Mouse (Mus musculus): Measurements from ENCODE around the gene Tm6sf2. TPM values are rescaled to one million over a fixed set of nuclear protein-coding genes. Genes with fewer than 3 reads are reported as not detected.

Gene Tm6sf2
- polyA plus RNA-seq (2017; shearing (Covaris generic)) = under 1 TPM in 1 of 2 experiments, not detected in 1; 0.30 TPM

DNA sequence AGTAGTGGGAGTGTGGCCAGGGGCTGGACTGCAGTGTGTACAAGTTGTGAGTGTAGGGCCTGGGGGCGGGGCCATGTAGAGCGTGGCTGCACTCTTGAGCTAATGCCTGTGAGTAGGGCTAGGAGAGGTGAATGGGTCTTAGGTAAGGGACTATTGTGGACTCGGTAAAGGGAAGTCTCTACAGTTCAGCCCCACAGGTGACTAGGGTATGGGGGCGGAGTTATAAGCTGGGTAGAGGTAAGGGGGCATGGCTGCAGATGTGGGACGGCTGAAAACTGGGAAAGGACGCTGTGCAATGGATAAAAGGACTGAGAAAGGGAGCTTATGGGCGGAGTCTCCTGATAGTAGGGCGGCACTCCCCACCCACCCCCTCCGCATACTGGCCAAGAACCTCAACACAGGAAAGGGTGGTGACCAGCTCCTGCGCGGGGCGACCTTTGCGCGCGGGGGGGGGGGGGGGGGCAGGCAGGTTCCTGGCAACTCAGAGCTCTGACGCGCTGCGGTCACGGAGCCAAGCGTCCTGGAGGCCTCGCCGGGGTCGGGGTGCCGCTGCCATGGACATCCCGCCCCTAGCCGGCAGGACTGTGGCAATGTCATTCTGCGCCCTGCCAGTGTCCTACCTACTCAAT lies at the start of gene Tm6sf2:
Gene Tm6sf2, plus strand, starts transcription at position 484 of the 629 bp plus-strand sequence.

DNA sequence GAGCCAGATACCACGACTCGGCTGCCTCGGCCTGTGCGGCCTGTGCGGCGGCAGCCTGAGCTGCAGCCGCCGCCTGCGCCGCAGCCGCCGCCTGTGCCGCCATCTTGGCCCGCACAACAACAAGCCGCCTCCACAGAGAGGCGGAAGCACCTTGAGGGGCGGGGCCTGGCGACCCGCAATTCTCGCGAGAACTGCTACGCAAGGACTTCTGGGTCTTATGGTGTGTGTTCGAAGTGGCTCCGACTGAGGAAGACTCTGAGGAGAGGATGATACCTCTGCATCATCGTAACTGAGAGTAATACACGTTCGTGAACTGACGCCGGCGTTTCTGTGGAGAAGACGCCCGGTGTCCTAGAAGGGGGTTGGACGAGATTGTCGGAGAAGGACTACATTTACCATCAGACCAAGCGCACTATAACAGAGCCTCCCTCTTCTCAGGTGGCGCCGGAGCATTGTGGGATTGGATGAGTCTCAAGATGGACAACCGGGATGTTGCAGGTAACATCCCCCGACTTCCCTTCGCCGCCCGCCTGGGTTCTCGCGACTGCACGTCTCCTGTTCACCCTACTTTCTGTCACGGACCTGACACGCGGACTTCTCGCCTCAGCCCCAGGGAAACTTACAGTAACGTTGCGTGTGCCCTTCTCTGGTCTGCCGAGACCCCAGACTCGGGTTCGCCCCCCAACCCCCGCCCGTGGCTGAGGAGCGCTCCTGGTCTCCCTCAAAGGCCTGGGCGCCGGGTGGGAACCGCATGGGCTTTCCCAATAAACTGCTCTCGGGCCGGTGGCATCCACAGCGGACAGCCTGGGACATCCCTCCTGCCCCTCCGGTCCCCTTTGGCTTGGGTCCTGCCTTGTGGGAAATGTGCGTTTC lies 29.9 kb upstream of the Tm6sf2 start, which contains the start of the genes Mau2 and Sugp1:
Gene Mau2, minus strand, starts transcription at position 152 of the 873 bp plus-strand sequence.
Gene Sugp1, plus strand, starts transcription at position 231 of the 873 bp plus-strand sequence.

DNA sequence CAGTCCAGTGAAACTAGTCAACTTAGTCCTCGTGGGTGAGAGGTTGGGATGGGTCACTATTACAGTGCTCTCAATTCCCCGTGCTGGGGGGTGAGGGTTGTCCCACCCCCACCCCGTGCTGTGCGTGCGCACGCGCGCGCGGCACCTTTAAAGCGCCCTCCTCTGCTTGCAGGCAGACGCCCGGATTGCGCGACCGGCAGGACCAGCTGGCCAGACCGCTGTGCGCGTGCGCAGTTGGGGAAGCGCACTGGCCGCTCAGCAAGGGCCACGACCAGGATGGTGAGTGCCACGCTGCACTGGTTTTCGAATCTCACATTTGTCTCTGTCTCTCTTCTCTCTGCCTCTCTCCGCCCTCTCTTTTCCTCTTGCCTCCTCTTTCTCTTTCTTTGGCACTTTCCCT lies 10.6 kb downstream of the Tm6sf2 start, which contains the start of gene Hapln4:
Gene Hapln4, plus strand, starts transcription at position 173 of the 400 bp plus-strand sequence.

GRCm38 (mm10) chr8:70120667-70121066 lies 47.9 kb downstream of the Tm6sf2 start, which contains the start of gene Ncan:
Gene Ncan, minus strand, starts transcription at chr8:70120873.

Other genes with a start within 250 kb of the Tm6sf2 start
- 10 to 100 TPM; 10.4 to 18.6 TPM for gene Pbx4, start 240.4 kb upstream of the Tm6sf2 start, polyA plus RNA-seq (2017; shearing (Covaris generic))
- gene Cilp2, start 185.2 kb upstream of the Tm6sf2 start, polyA plus RNA-seq (2017; shearing (Covaris generic)) = under 1 TPM; 0.14 to 0.30 TPM
- 1 to 10 TPM; 3.7 to 5.4 TPM for gene Tssk6, start 170.7 kb upstream of the Tm6sf2 start, polyA plus RNA-seq (2017; shearing (Covaris generic))
- gene Ndufa13, start 170.4 kb upstream of the Tm6sf2 start, polyA plus RNA-seq (2017; shearing (Covaris generic)) = 100 to 1,000 TPM; 207 TPM
- 1 to 10 TPM in 1 of 2 experiments, under 1 TPM in 1; 0.80 to 3.1 TPM for gene Yjefn3, start 170.2 kb upstream of the Tm6sf2 start, polyA plus RNA-seq (2017; shearing (Covaris generic))
- 100 to 1,000 TPM in 1 of 2 experiments, 10 to 100 TPM in 1; 90.0 to 122 TPM for gene Gatad2a, start 76.5 kb upstream of the Tm6sf2 start, polyA plus RNA-seq (2017; shearing (Covaris generic))
- 10 to 100 TPM; 65.7 to 80.1 TPM for gene Mau2, start 30.2 kb upstream of the Tm6sf2 start, polyA plus RNA-seq (2017; shearing (Covaris generic))
- gene Sugp1, start 30.1 kb upstream of the Tm6sf2 start, polyA plus RNA-seq (2017; shearing (Covaris generic)) = 10 to 100 TPM; 57.2 to 63.2 TPM
- not detected for gene Hapln4, start 10.5 kb downstream of the Tm6sf2 start, polyA plus RNA-seq (2017; shearing (Covaris generic))
- gene Ncan, start 47.9 kb downstream of the Tm6sf2 start, polyA plus RNA-seq (2017; shearing (Covaris generic)) = under 1 TPM in 1 of 2 experiments, not detected in 1; 0.10 TPM
- 10 to 100 TPM; 38.4 to 61.7 TPM for gene Nr2c2ap, start 58.4 kb downstream of the Tm6sf2 start, polyA plus RNA-seq (2017; shearing (Covaris generic))
- gene Rfxank, start 66.2 kb downstream of the Tm6sf2 start, polyA plus RNA-seq (2017; shearing (Covaris generic)) = 10 to 100 TPM; 25.1 to 31.2 TPM
- gene Borcs8, start 66.6 kb downstream of the Tm6sf2 start, polyA plus RNA-seq (2017; shearing (Covaris generic)) = 10 to 100 TPM; 55.4 to 79.7 TPM
- gene Mef2b, start 66.8 kb downstream of the Tm6sf2 start, polyA plus RNA-seq (2017; shearing (Covaris generic)) = 1 to 10 TPM in 1 of 2 experiments, under 1 TPM in 1; 0.81 to 1.1 TPM
- gene Tmem161a, start 99.4 kb downstream of the Tm6sf2 start, polyA plus RNA-seq (2017; shearing (Covaris generic)) = 10 to 100 TPM; 26.0 to 43.0 TPM
- 10 to 100 TPM in 1 of 2 experiments, 1 to 10 TPM in 1; 4.8 to 11.1 TPM for gene Slc25a42, start 139.4 kb downstream of the Tm6sf2 start, polyA plus RNA-seq (2017; shearing (Covaris generic))
- gene Sugp2, start 161.3 kb downstream of the Tm6sf2 start, polyA plus RNA-seq (2017; shearing (Covaris generic)) = 10 to 100 TPM; 28.9 to 34.8 TPM
- gene Armc6, start 161.5 kb downstream of the Tm6sf2 start, polyA plus RNA-seq (2017; shearing (Covaris generic)) = 10 to 100 TPM; 10.4 to 12.5 TPM
- gene Homer3, start 209.9 kb downstream of the Tm6sf2 start, polyA plus RNA-seq (2017; shearing (Covaris generic)) = 1 to 10 TPM; 2.9 to 5.7 TPM
- 10 to 100 TPM; 49.1 to 66.3 TPM for gene Ddx49, start 229.6 kb downstream of the Tm6sf2 start, polyA plus RNA-seq (2017; shearing (Covaris generic))
- gene Cope, start 229.6 kb downstream of the Tm6sf2 start, polyA plus RNA-seq (2017; shearing (Covaris generic)) = 100 to 1,000 TPM; 346 to 377 TPM
- gene Cers1, start 242.9 kb downstream of the Tm6sf2 start, polyA plus RNA-seq (2017; shearing (Covaris generic)) = not detected